ENCODE assay signal across 9 mouse cellular contexts in genomic region chr19:34992969-34993527, GRCm38 (mm10).
DNase-seq lines count a peak whose midpoint lies in the region; ATAC-seq and TF ChIP-seq lines count a peak whose summit lies in the region.
"Had no signal": no experiment of that assay in that cellular context is flagged by ENCODE, and none has a peak within 500 bp of the region (broad histone marks: within the 10 kb centered on the region; RNA-seq: fewer than 3 reads in every experiment).

No protein-coding gene starts in this region.

- no peak overlapping the region for H3K9ac ChIP-seq in kidney, embryonic 14.5 days (ENCODE audit: low read depth, low read length)
- no peak overlapping the region for H3K9ac ChIP-seq in hindbrain, embryonic 15.5 days
- H3K9ac ChIP-seq: embryonic facial prominence, embryonic 12.5 days had no signal

- intact Hi-C loops in left cerebral cortex, adult 2 months (cut with DNase I) = loop anchor here (1.0 to 10.0 kb wide), 4 partner anchors 133 to 1090 kb away; partner anchors contain the start of gene Rpp30

- no peak overlapping the region for H3K4me3 ChIP-seq in kidney, embryonic 14.5 days (ENCODE audit: low read length)
- H3K4me3 ChIP-seq in hindbrain, embryonic 15.5 days = no peak overlapping the region
- H3K4me3 ChIP-seq in left cerebral cortex, adult 2 months = peak overlapping the region; percentile 43
- H3K4me3 ChIP-seq: embryonic facial prominence, embryonic 12.5 days had no signal

- peak; percentile 93 for TF ChIP-seq CTCF in left cerebral cortex, adult 2 months (IDR thresholded peaks at IDR 0.05)

- no peaks in the 10 kb centered on the region for H3K4me1 ChIP-seq in kidney, embryonic 14.5 days (ENCODE audit: control insufficient read depth, insufficient read depth, low read length)
- no peaks in the 10 kb centered on the region for H3K4me1 ChIP-seq in hindbrain, embryonic 15.5 days (replicated peaks)
- H3K4me1 ChIP-seq: embryonic facial prominence, embryonic 12.5 days had no signal

- no peaks in the 10 kb centered on the region for H3K36me3 ChIP-seq in kidney, embryonic 14.5 days (ENCODE audit: control insufficient read depth, insufficient read depth, low read length)
- no peaks in the 10 kb centered on the region for H3K36me3 ChIP-seq in hindbrain, embryonic 15.5 days
- H3K36me3 ChIP-seq: embryonic facial prominence, embryonic 12.5 days had no signal

- ATAC-seq in kidney, embryonic 14.5 days (ENCODE audit: low FRiP score, low TSS enrichment) = no peak
- ATAC-seq in hindbrain, embryonic 15.5 days (ENCODE audit: low FRiP score, low read depth) = peak; percentile 87
- ATAC-seq in inflammation-experienced regulatory T-cells, adult 6 months = no peak

- 14% methylated on average over 1 of the region's 1 CpGs for WGBS in kidney, embryonic 14.5 days
- 9% methylated on average over 1 of the region's 1 CpGs for WGBS in hindbrain, embryonic 15.5 days

- H3K27me3 ChIP-seq in kidney, embryonic 14.5 days (ENCODE audit: control insufficient read depth, insufficient read depth, low read length) = no peaks in the 10 kb centered on the region
- no peaks in the 10 kb centered on the region for H3K27me3 ChIP-seq in hindbrain, embryonic 15.5 days
- H3K27me3 ChIP-seq: embryonic facial prominence, embryonic 12.5 days had no signal

- no peak overlapping the region for H3K4me2 ChIP-seq in kidney, embryonic 14.5 days (replicated peaks; ENCODE audit: low read depth, low read length)
- H3K4me2 ChIP-seq in hindbrain, embryonic 15.5 days = no peak overlapping the region
- H3K4me2 ChIP-seq: embryonic facial prominence, embryonic 12.5 days had no signal

- H3K27ac ChIP-seq in kidney, embryonic 14.5 days (ENCODE audit: low read depth, low read length) = no peak overlapping the region
- H3K27ac ChIP-seq in hindbrain, embryonic 15.5 days (replicated peaks) = no peak overlapping the region
- H3K27ac ChIP-seq in left cerebral cortex, adult 2 months = no peak overlapping the region
- H3K27ac ChIP-seq: embryonic facial prominence, embryonic 12.5 days had no signal

- peak; percentile 49 for DNase-seq in kidney, adult 18-20 months
- peak; percentile 7 for DNase-seq in adrenal gland, adult 2 months
- DNase-seq in embryo, embryonic 11 days = peak; percentile 65
- peak; percentile 65 to 72 for DNase-seq in left cerebral cortex, adult 2 months (ENCODE audit: extremely low spot score in 1 of 2, low spot score in 2 of 2)
- DNase-seq in naive thymus-derived CD4-positive, alpha-beta T cell, adult 2 months (ENCODE audit: low read depth) = peak; percentile 4

- no peaks in the 10 kb centered on the region for H3K9me3 ChIP-seq in kidney, embryonic 14.5 days (ENCODE audit: control insufficient read depth, low read length)
- no peaks in the 10 kb centered on the region for H3K9me3 ChIP-seq in hindbrain, embryonic 15.5 days
- H3K9me3 ChIP-seq: embryonic facial prominence, embryonic 12.5 days had no signal

Comparison
In these comparisons a context has a peak if more than half of its experiments do, and no peak if none do; other contexts are left out.
1. DNase-seq: peak in every context shown above with its lines; median percentile 68 in left cerebral cortex, adult 2 months; 65 in embryo, embryonic 11 days; 49 in kidney, adult 18-20 months; 7 in adrenal gland, adult 2 months; 4 in naive thymus-derived CD4-positive, alpha-beta T cell, adult 2 months.